Mouse (Mus musculus): ENCODE measurements around the gene Disp1.

The Disp1 gene

GRCm38 (mm10) chr1:183086843-183087242 lies 134.5 kb downstream of the Disp1 start:
- no peak for DNase-seq (ENCODE audit: low read depth)

GRCm38 (mm10) chr1:183084085-183085050 lies 137.0 kb downstream of the Disp1 start:
- DNase-seq (ENCODE audit: low read depth), result peak; percentile 33

GRCm38 (mm10) chr1:183082436-183082835 lies 138.9 kb downstream of the Disp1 start:
- DNase-seq (ENCODE audit: low read depth), result peak; percentile 87

GRCm38 (mm10) chr1:183081126-183081525 lies 140.2 kb downstream of the Disp1 start:
- DNase-seq (ENCODE audit: low read depth), result peak; percentile 46

- DNase-seq (ENCODE audit: low read depth), result no peak
Observed at GRCm38 (mm10) chr1:183075121-183075822, 146.1 kb downstream of the Disp1 start.

- peak; percentile 75 for DNase-seq (ENCODE audit: low read depth)
Observed at GRCm38 (mm10) chr1:183072263-183073050, 148.9 kb downstream of the Disp1 start.

GRCm38 (mm10) chr1:183069954-183070649 lies 151.2 kb downstream of the Disp1 start:
- DNase-seq (ENCODE audit: low read depth), result no peak

- no peak for DNase-seq (ENCODE audit: low read depth)
Observed at GRCm38 (mm10) chr1:183067807-183068206, 153.5 kb downstream of the Disp1 start.

- DNase-seq (ENCODE audit: low read depth), result no peak
Observed at GRCm38 (mm10) chr1:183066981-183067380, 154.3 kb downstream of the Disp1 start.

- no peak for DNase-seq (ENCODE audit: low read depth)
Observed at GRCm38 (mm10) chr1:183060611-183061010, 160.7 kb downstream of the Disp1 start.

GRCm38 (mm10) chr1:183056289-183056655 lies 165.1 kb downstream of the Disp1 start:
- peak; percentile 59 for DNase-seq (ENCODE audit: low read depth)

GRCm38 (mm10) chr1:183055608-183056288 lies 165.6 kb downstream of the Disp1 start:
- DNase-seq (ENCODE audit: low read depth), result peak; percentile 69

- DNase-seq (ENCODE audit: low read depth), result peak; percentile 34
Observed at GRCm38 (mm10) chr1:183052663-183053062, 168.7 kb downstream of the Disp1 start.

GRCm38 (mm10) chr1:183049295-183049694 lies 172.0 kb downstream of the Disp1 start:
- peak; percentile 43 for DNase-seq (ENCODE audit: low read depth)

- DNase-seq (ENCODE audit: low read depth), result no peak
Observed at GRCm38 (mm10) chr1:183047913-183048523, 173.3 kb downstream of the Disp1 start.

- peak; percentile 85 for DNase-seq (ENCODE audit: low read depth)
Observed at GRCm38 (mm10) chr1:183047191-183047912, 174.0 kb downstream of the Disp1 start.

- DNase-seq (ENCODE audit: low read depth), result no peak
Observed at GRCm38 (mm10) chr1:183046081-183046480, 175.2 kb downstream of the Disp1 start.

- no peak for DNase-seq (ENCODE audit: low read depth)
Observed at GRCm38 (mm10) chr1:183043161-183043812, 178.0 kb downstream of the Disp1 start.

GRCm38 (mm10) chr1:183041703-183042102 lies 179.6 kb downstream of the Disp1 start:
- no peak for DNase-seq (ENCODE audit: low read depth)
